Mouse (Mus musculus): ENCODE results near the gene Taf4. TPM values are rescaled to one million over a fixed set of nuclear protein-coding genes. Genes with fewer than 3 reads are reported as not detected.

The Taf4 gene
- polyA plus RNA-seq, 1 experiment from 2014 or later = 4.5 TPM

- WGBS = 92% methylated on average over 7 of the region's 7 CpGs
- Histone ChIP-seq H3K9ac (replicated peaks; ENCODE audit: low read depth, low read length) (no peak overlapping the region), H3K27ac (ENCODE audit: low read length) (no peak overlapping the region), H3K9me3 (ENCODE audit: control insufficient read depth, low read length) (no peaks in the 10 kb centered on the region), H3K4me1 (replicated peaks; ENCODE audit: control insufficient read depth, insufficient read depth, low read length) (no peaks in the 10 kb centered on the region), H3K27me3 (replicated peaks; ENCODE audit: control insufficient read depth, insufficient read depth, low read length) (no peaks in the 10 kb centered on the region), H3K36me3 (ENCODE audit: control insufficient read depth, insufficient read depth) (no peaks in the 10 kb centered on the region), H3K4me3 (replicated peaks; ENCODE audit: low read length) (no peak overlapping the region), H3K4me2 (ENCODE audit: low read length) (no peak overlapping the region)
- no peak for ATAC-seq
These were observed 37.2 kb upstream of the Taf4 start for GRCm38 (mm10) chr2:180013686-180014085.

GRCm38 (mm10) chr2:180011370-180011769 lies 34.9 kb upstream of the Taf4 start:
- H3K4me3 ChIP-seq (replicated peaks; ENCODE audit: low read length) = no peak overlapping the region
- H3K27me3 ChIP-seq (replicated peaks; ENCODE audit: control insufficient read depth, insufficient read depth, low read length) = no peaks in the 10 kb centered on the region
- no peaks in the 10 kb centered on the region for H3K36me3 ChIP-seq (ENCODE audit: control insufficient read depth, insufficient read depth)
- no peaks in the 10 kb centered on the region for H3K9me3 ChIP-seq (ENCODE audit: control insufficient read depth, low read length)
- H3K27ac ChIP-seq (ENCODE audit: low read length) = no peak overlapping the region
- WGBS = 87% methylated on average over 6 of the region's 6 CpGs
- no peak overlapping the region for H3K9ac ChIP-seq (replicated peaks; ENCODE audit: low read depth, low read length)
- H3K4me1 ChIP-seq (replicated peaks; ENCODE audit: control insufficient read depth, insufficient read depth, low read length) = no peaks in the 10 kb centered on the region
- no peak overlapping the region for H3K4me2 ChIP-seq (ENCODE audit: low read length)
- no peak for ATAC-seq

GRCm38 (mm10) chr2:180010686-180011085 lies 34.2 kb upstream of the Taf4 start:
- Histone ChIP-seq H3K4me1 (replicated peaks; ENCODE audit: control insufficient read depth, insufficient read depth, low read length) (no peaks in the 10 kb centered on the region), H3K27me3 (replicated peaks; ENCODE audit: control insufficient read depth, insufficient read depth, low read length) (no peaks in the 10 kb centered on the region), H3K9me3 (ENCODE audit: control insufficient read depth, low read length) (no peaks in the 10 kb centered on the region), H3K4me3 (replicated peaks; ENCODE audit: low read length) (no peak overlapping the region), H3K27ac (ENCODE audit: low read length) (no peak overlapping the region), H3K4me2 (ENCODE audit: low read length) (no peak overlapping the region), H3K36me3 (ENCODE audit: control insufficient read depth, insufficient read depth) (no peaks in the 10 kb centered on the region), H3K9ac (replicated peaks; ENCODE audit: low read depth, low read length) (no peak overlapping the region)
- no peak for ATAC-seq
- 90% methylated on average over 7 of the region's 7 CpGs for WGBS

DNA sequence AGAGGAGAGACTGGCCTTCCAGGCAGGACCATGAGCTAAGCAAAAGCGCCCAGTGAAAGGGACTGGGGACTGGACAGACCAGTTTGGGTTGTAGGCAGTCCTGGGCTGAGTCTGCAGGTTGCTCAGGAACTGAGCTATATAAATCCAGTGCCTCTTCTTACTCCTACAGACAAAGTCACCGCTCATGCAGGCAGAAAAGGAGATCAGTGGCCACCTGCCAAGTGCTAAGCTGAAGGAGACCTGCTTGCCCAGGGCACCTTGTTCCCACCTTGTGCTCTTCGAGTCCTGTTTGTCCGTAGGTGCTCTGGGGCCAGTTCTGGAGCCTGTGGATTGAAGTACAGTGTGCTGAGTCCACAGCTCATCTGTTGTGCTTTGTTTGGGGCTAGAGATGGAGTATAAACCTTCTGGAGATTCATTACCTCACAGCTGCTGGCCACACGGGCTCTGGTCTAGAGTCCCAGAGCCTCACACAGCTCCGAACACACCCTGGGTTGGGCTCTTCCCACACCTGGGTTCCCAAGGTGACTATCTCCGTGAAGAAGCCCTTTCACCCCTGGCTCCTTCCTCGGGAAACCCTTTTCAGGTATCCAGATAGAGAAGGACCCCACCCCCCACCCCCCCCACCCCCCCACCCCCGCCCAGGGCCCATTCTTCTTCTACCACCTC lies 30.0 kb upstream of the Taf4 start:
- Histone ChIP-seq H3K4me3 (replicated peaks; ENCODE audit: low read length) (no peak overlapping the region), H3K9me3 (ENCODE audit: control insufficient read depth, low read length) (no peaks in the 10 kb centered on the region), H3K4me1 (replicated peaks; ENCODE audit: control insufficient read depth, insufficient read depth, low read length) (no peaks in the 10 kb centered on the region), H3K27me3 (replicated peaks; ENCODE audit: control insufficient read depth, insufficient read depth, low read length) (no peaks in the 10 kb centered on the region), H3K9ac (replicated peaks; ENCODE audit: low read depth, low read length) (no peak overlapping the region), H3K36me3 (ENCODE audit: control insufficient read depth, insufficient read depth) (no peaks in the 10 kb centered on the region), H3K4me2 (ENCODE audit: low read length) (no peak overlapping the region), H3K27ac (ENCODE audit: low read length) (no peak overlapping the region)
- 35% methylated on average over 9 of the region's 9 CpGs for WGBS
- ATAC-seq = no peak

- no peaks in the 10 kb centered on the region for H3K27me3 ChIP-seq (replicated peaks; ENCODE audit: control insufficient read depth, insufficient read depth, low read length)
- 64% methylated on average over 5 of the region's 5 CpGs for WGBS
- no peak overlapping the region for H3K9ac ChIP-seq (replicated peaks; ENCODE audit: low read depth, low read length)
- H3K4me1 ChIP-seq (replicated peaks; ENCODE audit: control insufficient read depth, insufficient read depth, low read length) = no peaks in the 10 kb centered on the region
- no peak for ATAC-seq
- H3K4me3 ChIP-seq (replicated peaks; ENCODE audit: low read length) = no peak overlapping the region
- no peak overlapping the region for H3K4me2 ChIP-seq (ENCODE audit: low read length)
- H3K9me3 ChIP-seq (ENCODE audit: control insufficient read depth, low read length) = no peaks in the 10 kb centered on the region
- H3K27ac ChIP-seq (ENCODE audit: low read length) = no peak overlapping the region
- H3K36me3 ChIP-seq (ENCODE audit: control insufficient read depth, insufficient read depth) = no peaks in the 10 kb centered on the region
These were observed 29.4 kb upstream of the Taf4 start for GRCm38 (mm10) chr2:180005656-180006351.

DNA sequence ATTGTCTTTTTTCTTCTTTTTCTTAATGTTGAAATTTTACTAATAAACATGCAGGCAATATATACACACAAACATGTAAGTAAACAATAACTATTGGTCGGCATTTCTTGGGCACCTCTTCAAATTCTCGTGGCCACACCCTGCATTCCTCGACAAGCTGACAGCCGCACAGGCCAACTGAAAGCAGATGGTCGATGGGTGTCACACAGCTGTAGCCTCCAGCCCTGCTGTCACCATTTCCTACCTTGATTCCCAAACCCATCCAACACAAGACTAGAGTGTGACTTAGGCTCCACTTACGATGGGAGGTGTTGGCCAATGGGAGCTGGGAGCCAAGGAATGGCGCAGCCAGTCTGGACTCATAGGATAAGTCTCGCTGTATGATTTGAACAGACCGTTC lies 25.2 kb upstream of the Taf4 start:
- Histone ChIP-seq H3K9ac (replicated peaks; ENCODE audit: low read depth, low read length) (no peak overlapping the region), H3K4me3 (replicated peaks; ENCODE audit: low read length) (no peak overlapping the region), H3K4me1 (replicated peaks; ENCODE audit: control insufficient read depth, insufficient read depth, low read length) (no peaks in the 10 kb centered on the region), H3K27ac (ENCODE audit: low read length) (no peak overlapping the region), H3K9me3 (ENCODE audit: control insufficient read depth, low read length) (no peaks in the 10 kb centered on the region), H3K36me3 (ENCODE audit: control insufficient read depth, insufficient read depth) (no peaks in the 10 kb centered on the region), H3K27me3 (replicated peaks; ENCODE audit: control insufficient read depth, insufficient read depth, low read length) (no peaks in the 10 kb centered on the region), H3K4me2 (ENCODE audit: low read length) (no peak overlapping the region)
- no peak for ATAC-seq
- 91% methylated on average over 9 of the region's 9 CpGs for WGBS

DNA sequence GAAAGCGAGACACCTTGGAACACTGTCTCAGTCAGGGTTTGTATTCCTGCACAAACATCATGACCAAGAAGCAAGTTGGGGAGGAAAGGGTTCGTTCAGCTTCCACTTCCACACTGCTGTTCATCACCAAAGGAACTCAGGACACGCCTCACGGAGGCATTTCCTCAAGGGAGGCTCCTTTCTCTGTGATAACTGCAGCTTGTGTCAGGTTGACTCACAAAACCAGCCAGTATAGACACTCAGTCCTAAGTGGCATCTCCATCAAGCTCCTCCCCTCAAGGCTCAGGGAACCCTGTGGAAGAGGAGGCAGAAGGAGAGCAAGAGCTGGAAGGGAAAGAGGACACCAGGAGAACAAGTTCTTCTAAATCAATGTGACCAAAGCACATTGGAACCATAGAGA lies 22.0 kb upstream of the Taf4 start:
- no peaks in the 10 kb centered on the region for H3K9me3 ChIP-seq (ENCODE audit: control insufficient read depth, low read length)
- H3K9ac ChIP-seq (replicated peaks; ENCODE audit: low read depth, low read length) = no peak overlapping the region
- WGBS = 79% methylated on average over 4 of the region's 4 CpGs
- no peak overlapping the region for H3K27ac ChIP-seq (ENCODE audit: low read length)
- ATAC-seq = no peak
- H3K4me1 ChIP-seq (replicated peaks; ENCODE audit: control insufficient read depth, insufficient read depth, low read length) = no peaks in the 10 kb centered on the region
- no peaks in the 10 kb centered on the region for H3K27me3 ChIP-seq (replicated peaks; ENCODE audit: control insufficient read depth, insufficient read depth, low read length)
- no peaks in the 10 kb centered on the region for H3K36me3 ChIP-seq (ENCODE audit: control insufficient read depth, insufficient read depth)
- H3K4me2 ChIP-seq (ENCODE audit: low read length) = no peak overlapping the region
- H3K4me3 ChIP-seq (replicated peaks; ENCODE audit: low read length) = no peak overlapping the region

- no peak overlapping the region for H3K4me2 ChIP-seq (ENCODE audit: low read length)
- H3K27ac ChIP-seq (ENCODE audit: low read length) = no peak overlapping the region
- H3K9ac ChIP-seq (replicated peaks; ENCODE audit: low read depth, low read length) = no peak overlapping the region
- no peak overlapping the region for H3K4me3 ChIP-seq (replicated peaks; ENCODE audit: low read length)
- H3K36me3 ChIP-seq (ENCODE audit: control insufficient read depth, insufficient read depth) = no peaks in the 10 kb centered on the region
- no peaks in the 10 kb centered on the region for H3K27me3 ChIP-seq (replicated peaks; ENCODE audit: control insufficient read depth, insufficient read depth, low read length)
- H3K4me1 ChIP-seq (replicated peaks; ENCODE audit: control insufficient read depth, insufficient read depth, low read length) = no peaks in the 10 kb centered on the region
- no peak for ATAC-seq
- no peaks in the 10 kb centered on the region for H3K9me3 ChIP-seq (ENCODE audit: control insufficient read depth, low read length)
- WGBS = 84% methylated on average over 5 of the region's 5 CpGs
These were observed 16.6 kb upstream of the Taf4 start for GRCm38 (mm10) chr2:179993071-179993470.

DNA sequence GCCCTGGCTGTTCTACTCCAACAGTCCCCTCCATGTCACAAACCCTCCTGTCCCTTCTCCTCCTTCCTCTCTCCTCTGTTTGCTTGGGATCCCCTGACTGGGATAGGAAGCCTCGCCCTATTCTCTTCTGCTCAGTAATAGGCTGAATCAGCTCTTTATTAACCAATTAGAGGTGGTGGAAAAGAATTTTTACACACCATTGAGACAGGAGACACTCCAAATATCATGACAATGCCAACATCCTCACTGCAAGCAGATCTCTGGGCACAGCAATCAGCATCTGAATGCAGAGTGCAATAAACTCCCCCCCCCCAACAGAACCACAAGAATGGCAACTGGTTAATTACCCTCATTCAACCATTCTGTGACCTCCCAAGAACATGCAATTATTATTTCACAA lies 12.7 kb upstream of the Taf4 start:
- 25% methylated on average over 1 of the region's 1 CpGs for WGBS
- Histone ChIP-seq H3K27me3 (replicated peaks; ENCODE audit: control insufficient read depth, insufficient read depth, low read length) (no peaks in the 10 kb centered on the region), H3K9ac (replicated peaks; ENCODE audit: low read depth, low read length) (no peak overlapping the region), H3K27ac (ENCODE audit: low read length) (no peak overlapping the region), H3K9me3 (ENCODE audit: control insufficient read depth, low read length) (no peaks in the 10 kb centered on the region), H3K4me3 (replicated peaks; ENCODE audit: low read length) (no peak overlapping the region), H3K4me2 (ENCODE audit: low read length) (no peak overlapping the region), H3K4me1 (replicated peaks; ENCODE audit: control insufficient read depth, insufficient read depth, low read length) (peaks cover 4% of the 10 kb centered on the region; the same call in 1 of the 2 replicates), H3K36me3 (ENCODE audit: control insufficient read depth, insufficient read depth) (no peaks in the 10 kb centered on the region)
- ATAC-seq = no peak

Data from forebrain, embryonic 16.5 days (tissue).